ENCODE assay signal across 10 mouse cellular contexts in the genomic region with DNA sequence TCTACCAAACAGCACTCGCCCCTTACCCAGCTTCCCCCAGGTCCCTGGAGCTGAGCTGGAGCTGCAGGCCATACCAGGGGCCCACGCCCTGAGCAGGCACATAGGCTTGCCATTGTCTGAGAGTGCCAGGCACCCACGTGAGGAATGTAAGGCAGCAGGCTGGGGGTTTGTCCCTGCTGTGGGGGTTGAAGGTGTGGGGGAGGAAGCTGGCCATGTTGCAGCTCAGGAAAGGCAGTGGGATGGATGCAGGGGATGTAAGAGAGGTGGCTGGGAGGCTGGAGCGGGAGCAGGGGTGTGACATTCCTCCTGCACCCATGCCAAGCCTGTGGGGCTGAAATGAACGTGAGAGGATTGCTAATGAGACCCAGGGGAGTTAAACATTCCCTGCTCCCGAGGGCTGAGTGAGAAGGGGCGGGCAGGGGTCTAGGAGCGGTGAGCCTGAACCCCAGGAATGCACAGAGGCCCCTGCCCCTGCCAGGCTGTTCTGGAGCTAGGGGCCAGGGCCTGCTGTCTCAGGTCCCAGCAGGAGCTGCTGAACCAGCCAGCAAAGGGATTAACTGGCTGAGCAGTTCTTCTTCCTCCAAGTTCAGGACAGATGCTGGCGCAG. TPM values are rescaled to one million over a fixed set of nuclear protein-coding genes. Genes with fewer than 3 reads are reported as not detected.
DNase-seq lines count a peak whose midpoint lies in the region; ATAC-seq lines count a peak whose summit lies in the region.
"Had no signal": no experiment of that assay in that cellular context is flagged by ENCODE, and none has a peak within 500 bp of the region (broad histone marks: within the 10 kb centered on the region; RNA-seq: fewer than 3 reads in every experiment).

No protein-coding gene starts in this region.

- H3K4me1 ChIP-seq in neural tube, embryonic 11.5 days (ENCODE audit: control insufficient read depth, insufficient read depth, low read length) = no peaks in the 10 kb centered on the region
- H3K4me1 ChIP-seq in hindbrain, embryonic 16.5 days (ENCODE audit: control insufficient read depth, insufficient read depth, low read depth, low read length) = peaks cover 15% of the 10 kb centered on the region
- peaks cover 37% of the 10 kb centered on the region for H3K4me1 ChIP-seq in midbrain, embryonic 10.5 days

- no peaks in the 10 kb centered on the region for H3K9me3 ChIP-seq in neural tube, embryonic 11.5 days (ENCODE audit: control insufficient read depth, low read length)
- no peaks in the 10 kb centered on the region for H3K9me3 ChIP-seq in hindbrain, embryonic 16.5 days (ENCODE audit: control insufficient read depth, low read length)
- H3K9me3 ChIP-seq in midbrain, embryonic 10.5 days (replicated peaks) = no peaks in the 10 kb centered on the region

- DNase-seq in neural tube, embryonic 11.5 days (ENCODE audit: low spot score) = no peak
- no peak for DNase-seq in neural tube, embryonic 10.5 days (ENCODE audit: extremely low spot score, low spot score)
- peak; percentile 45 for DNase-seq in midbrain, embryonic 10.5 days (ENCODE audit: low spot score)
- no peak for DNase-seq in liver
- no peak for DNase-seq in cerebellum, adult 8-10 months
- DNase-seq in lung, postnatal 36 days = no peak

- WGBS in neural tube, embryonic 11.5 days = 44% methylated on average over 9 of the region's 9 CpGs
- WGBS in hindbrain, embryonic 16.5 days = 23% methylated on average over 9 of the region's 9 CpGs
- 32% methylated on average over 9 of the region's 9 CpGs for WGBS in midbrain, embryonic 10.5 days

- H3K36me3 ChIP-seq in neural tube, embryonic 11.5 days (ENCODE audit: control insufficient read depth, insufficient read depth, low read length) = no peaks in the 10 kb centered on the region
- no peaks in the 10 kb centered on the region for H3K36me3 ChIP-seq in hindbrain, embryonic 16.5 days (ENCODE audit: control insufficient read depth, insufficient read depth, low read length)
- no peaks in the 10 kb centered on the region for H3K36me3 ChIP-seq in midbrain, embryonic 10.5 days

- H3K4me2 ChIP-seq in neural tube, embryonic 11.5 days (ENCODE audit: low read depth) = no peak overlapping the region
- H3K4me2 ChIP-seq in hindbrain, embryonic 16.5 days (ENCODE audit: low read length) = no peak overlapping the region

- no peak overlapping the region for H3K4me3 ChIP-seq in neural tube, embryonic 11.5 days (ENCODE audit: low read depth, low read length)
- no peak overlapping the region for H3K4me3 ChIP-seq in hindbrain, embryonic 16.5 days (ENCODE audit: low read length)
- 0 out of 2 replicates have a peak overlapping the region, but pooled peaks have one; percentile 18 for H3K4me3 ChIP-seq in midbrain, embryonic 10.5 days
- H3K4me3 ChIP-seq: erythroblast, embryonic 14.5 days; left cerebral cortex, adult 2 months had no signal

- no peak overlapping the region for H3K27ac ChIP-seq in neural tube, embryonic 11.5 days (ENCODE audit: low read depth, low read length)
- 0 out of 2 replicates have a peak overlapping the region, but pooled peaks have one; percentile 5 for H3K27ac ChIP-seq in hindbrain, embryonic 16.5 days (ENCODE audit: low read depth, low read length)
- H3K27ac ChIP-seq in midbrain, embryonic 10.5 days (replicated peaks) = peak overlapping the region; percentile 82
- H3K27ac ChIP-seq: left cerebral cortex, adult 2 months had no signal

- peak; percentile 50; the same call in 1 of the 2 replicates for ATAC-seq in neural tube, embryonic 11.5 days (ENCODE audit: insufficient read depth, low FRiP score, low TSS enrichment)
- peak; percentile 73 for ATAC-seq in hindbrain, embryonic 16.5 days
- ATAC-seq in granulocyte monocyte progenitor cell, adult 5-6 weeks (replicated peaks; ENCODE audit: poor library complexity, severe bottlenecking) = no peak

- 0 out of 2 replicates have a peak overlapping the region, but pooled peaks have one; percentile 3 for H3K9ac ChIP-seq in neural tube, embryonic 11.5 days (ENCODE audit: low read length)
- 0 out of 2 replicates have a peak overlapping the region, but pooled peaks have one; percentile 13 for H3K9ac ChIP-seq in hindbrain, embryonic 16.5 days (ENCODE audit: low read depth, low read length)

- no peaks in the 10 kb centered on the region for H3K27me3 ChIP-seq in neural tube, embryonic 11.5 days (ENCODE audit: control insufficient read depth, insufficient read depth, low read length)
- no peaks in the 10 kb centered on the region for H3K27me3 ChIP-seq in hindbrain, embryonic 16.5 days (replicated peaks; ENCODE audit: control insufficient read depth, insufficient read depth, low read length)
- no peaks in the 10 kb centered on the region for H3K27me3 ChIP-seq in midbrain, embryonic 10.5 days (ENCODE audit: low read depth, poor library complexity, severe bottlenecking)

RNA-seq across cellular contexts. Expression of a gene that starts 1.1 kb away (rescaled TPM):
- polyA plus RNA-seq in neural tube, embryonic 11.5 days (2014; fragmentation: Nextera tagmentation; extraction: Ambion mirVana) = 0.19 TPM in 1 of 2 replicates, not detected in the other
- 0.81 and 1.1 TPM in 2 replicates for polyA plus RNA-seq in hindbrain, embryonic 16.5 days (2015; fragmentation: Nextera tagmentation; extraction: Ambion mirVana)
- polyA plus RNA-seq in midbrain, embryonic 10.5 days (2016; fragmentation: Nextera tagmentation; extraction: Ambion mirVana) = 0.12 and 0.17 TPM in 2 replicates
- not detected in 2 replicates for total RNA-seq in granulocyte monocyte progenitor cell, adult 5-6 weeks (2014; fragmentation: Nextera tagmentation)
- not detected in 2 replicates for total RNA-seq in granulocyte monocyte progenitor cell, adult 5-6 weeks (2017)
- polyA plus RNA-seq: erythroblast, embryonic 14.5 days had no signal

RNA-seq across cellular contexts. Expression of a gene that starts 21.4 kb away (rescaled TPM):
- 20.5 and 21.3 TPM in 2 replicates for polyA plus RNA-seq in neural tube, embryonic 11.5 days (2014; fragmentation: Nextera tagmentation; extraction: Ambion mirVana)
- 8.3 and 11.3 TPM in 2 replicates for polyA plus RNA-seq in hindbrain, embryonic 16.5 days (2015; fragmentation: Nextera tagmentation; extraction: Ambion mirVana)
- 15.9 and 19.1 TPM in 2 replicates for polyA plus RNA-seq in midbrain, embryonic 10.5 days (2016; fragmentation: Nextera tagmentation; extraction: Ambion mirVana)
- total RNA-seq in granulocyte monocyte progenitor cell, adult 5-6 weeks (2014; fragmentation: Nextera tagmentation) = 14.0 and 14.7 TPM in 2 replicates
- 14.7 and 15.9 TPM in 2 replicates for total RNA-seq in granulocyte monocyte progenitor cell, adult 5-6 weeks (2017)

RNA-seq across cellular contexts. Expression of a gene that starts 21.6 kb away (rescaled TPM):
- 40.5 and 44.1 TPM in 2 replicates for polyA plus RNA-seq in neural tube, embryonic 11.5 days (2014; fragmentation: Nextera tagmentation; extraction: Ambion mirVana)
- polyA plus RNA-seq in hindbrain, embryonic 16.5 days (2015; fragmentation: Nextera tagmentation; extraction: Ambion mirVana) = 23.3 and 24.5 TPM in 2 replicates
- 37.3 and 41.3 TPM in 2 replicates for polyA plus RNA-seq in midbrain, embryonic 10.5 days (2016; fragmentation: Nextera tagmentation; extraction: Ambion mirVana)
- 5.3 and 11.2 TPM in 2 replicates for total RNA-seq in granulocyte monocyte progenitor cell, adult 5-6 weeks (2014; fragmentation: Nextera tagmentation)
- 9.3 and 23.6 TPM in 2 replicates for total RNA-seq in granulocyte monocyte progenitor cell, adult 5-6 weeks (2017)

RNA-seq across cellular contexts. Expression of a gene that starts 36.1 kb away (rescaled TPM):
- not detected in 2 replicates for polyA plus RNA-seq in neural tube, embryonic 11.5 days (2014; fragmentation: Nextera tagmentation; extraction: Ambion mirVana)
- 0.20 and 0.46 TPM in 2 replicates for polyA plus RNA-seq in hindbrain, embryonic 16.5 days (2015; fragmentation: Nextera tagmentation; extraction: Ambion mirVana)
- 0.09 TPM in 1 of 2 replicates, not detected in the other for polyA plus RNA-seq in midbrain, embryonic 10.5 days (2016; fragmentation: Nextera tagmentation; extraction: Ambion mirVana)
- total RNA-seq in granulocyte monocyte progenitor cell, adult 5-6 weeks (2014; fragmentation: Nextera tagmentation) = not detected in 2 replicates
- total RNA-seq in granulocyte monocyte progenitor cell, adult 5-6 weeks (2017) = not detected in 2 replicates
- polyA plus RNA-seq: erythroblast, embryonic 14.5 days had no signal

RNA-seq across cellular contexts. Expression of a gene that starts 40.3 kb away (rescaled TPM):
- polyA plus RNA-seq in neural tube, embryonic 11.5 days (2014; fragmentation: Nextera tagmentation; extraction: Ambion mirVana) = 1,250 and 1,284 TPM in 2 replicates
- polyA plus RNA-seq in hindbrain, embryonic 16.5 days (2015; fragmentation: Nextera tagmentation; extraction: Ambion mirVana) = 710 and 718 TPM in 2 replicates
- polyA plus RNA-seq in midbrain, embryonic 10.5 days (2016; fragmentation: Nextera tagmentation; extraction: Ambion mirVana) = 1,019 and 1,063 TPM in 2 replicates
- total RNA-seq in granulocyte monocyte progenitor cell, adult 5-6 weeks (2014; fragmentation: Nextera tagmentation) = 1,162 and 1,300 TPM in 2 replicates
- 1,625 and 1,634 TPM in 2 replicates for total RNA-seq in granulocyte monocyte progenitor cell, adult 5-6 weeks (2017)
